Mouse (Mus musculus) ovary, postnatal 10 days (tissue): Measurements from ENCODE around the gene Rabepk.
"Not testable (repeated sequence)": the region's sequence is repeated elsewhere in the genome, so short reads cannot be mapped to it uniquely, and the experiment has no call there.

ENCODE experiments used
- DNase-seq: peaks from one replicate; pipeline ENCODE4 v3.0.0; 2022; ENCODE audit warnings: low spot score

Gene Rabepk

GRCm38 (mm10) chr2:34799357-34800256 lies at the start of gene Rabepk:
Rabepk (minus strand) TSS chr2:34799912.
- DNase-seq, result peak; percentile 53

- no peak for DNase-seq
These were observed 48.0 kb upstream of the Rabepk start for GRCm38 (mm10) chr2:34847702-34848101.

- DNase-seq, result no peak
These were observed 43.7 kb upstream of the Rabepk start for GRCm38 (mm10) chr2:34843211-34843939.

GRCm38 (mm10) chr2:34841706-34842105 lies 42.0 kb upstream of the Rabepk start:
- no peak for DNase-seq

GRCm38 (mm10) chr2:34840143-34840542 lies 40.4 kb upstream of the Rabepk start:
- not testable (repeated sequence) for DNase-seq

- no peak for DNase-seq
These were observed 36.0 kb upstream of the Rabepk start for GRCm38 (mm10) chr2:34835669-34836068.

- no peak for DNase-seq
These were observed 33.9 kb upstream of the Rabepk start for GRCm38 (mm10) chr2:34833624-34834023.

GRCm38 (mm10) chr2:34832766-34833457 lies 33.2 kb upstream of the Rabepk start, which contains the start of gene Gm34653:
Gm34653 (plus strand) TSS chr2:34833007.
- DNase-seq, result not testable (repeated sequence)

GRCm38 (mm10) chr2:34830066-34830465 lies 30.4 kb upstream of the Rabepk start:
- DNase-seq, result not testable (repeated sequence)

- DNase-seq, result no peak
These were observed 28.3 kb upstream of the Rabepk start for GRCm38 (mm10) chr2:34828026-34828425.

GRCm38 (mm10) chr2:34827591-34827990 lies 27.9 kb upstream of the Rabepk start:
- no peak for DNase-seq

- DNase-seq, result no peak
These were observed 26.9 kb upstream of the Rabepk start for GRCm38 (mm10) chr2:34826460-34827231.

- DNase-seq, result peak; percentile 72
These were observed 26.2 kb upstream of the Rabepk start, which contains the start of gene Fbxw2 for GRCm38 (mm10) chr2:34825827-34826459. Fbxw2 (minus strand) TSS chr2:34826311.

- no peak for DNase-seq
These were observed 18.8 kb upstream of the Rabepk start for GRCm38 (mm10) chr2:34818492-34818891.

- not testable (repeated sequence) for DNase-seq
These were observed 16.2 kb upstream of the Rabepk start for GRCm38 (mm10) chr2:34815893-34816292.

- DNase-seq, result no peak
These were observed 13.0 kb upstream of the Rabepk start for GRCm38 (mm10) chr2:34812706-34813105.

GRCm38 (mm10) chr2:34810775-34811174 lies 11.1 kb upstream of the Rabepk start:
- no peak for DNase-seq

GRCm38 (mm10) chr2:34809568-34809967 lies 9.9 kb upstream of the Rabepk start:
- no peak for DNase-seq

- no peak for DNase-seq
These were observed 8.3 kb upstream of the Rabepk start for GRCm38 (mm10) chr2:34808057-34808456.

GRCm38 (mm10) chr2:34805364-34805950 lies 5.7 kb upstream of the Rabepk start:
- DNase-seq, result no peak

GRCm38 (mm10) chr2:34804815-34805214 lies 5.1 kb upstream of the Rabepk start:
- no peak for DNase-seq
